Mouse (Mus musculus) midbrain, postnatal 0 days (tissue): ENCODE measurements around the gene Atp6ap2. TPM values are rescaled to one million over a fixed set of nuclear protein-coding genes. Genes with fewer than 3 reads are reported as not detected.

Experiments used
- ATAC-seq: fragments of 200-750 bp; cut with Nextera tagmentation; 2 replicates; pipeline ENCODE4 v1.8.0; 2017; ENCODE audit warnings: moderate number of reproducible peaks, mild to moderate bottlenecking, moderate TSS enrichment, moderate library complexity; ENCODE audit not compliant: low FRiP score
- DNase-seq: peaks from one replicate; pipeline ENCODE4 v3.0.0-alpha.2; 2015; ENCODE audit warnings: low spot score
- H3K27ac ChIP-seq: fragments of 300-500 bp; sonication (generic); 2 replicates; pipeline ENCODE4 v1.5.1; 2014; ENCODE audit warnings: low read depth, mild to moderate bottlenecking, low read length, mixed read lengths
- H3K27me3 ChIP-seq: fragments of 300-500 bp; sonication (generic); 2 replicates; pipeline ENCODE4 v1.6.1; 2014; ENCODE audit warnings: low read length, control low read depth, mixed read lengths; ENCODE audit not compliant: insufficient read depth
- H3K36me3 ChIP-seq: fragments of 300-500 bp; sonication (generic); 2 replicates; pipeline ENCODE4 v1.6.1; 2014; ENCODE audit warnings: low read length, control low read depth, mixed read lengths; ENCODE audit not compliant: insufficient read depth
- H3K4me1 ChIP-seq: fragments of 300-500 bp; sonication (generic); 2 replicates; pipeline ENCODE4 v1.6.1; 2014; ENCODE audit warnings: mild to moderate bottlenecking, control low read depth, antibody characterized with exemption, low read length, mixed read lengths; ENCODE audit not compliant: insufficient read depth
- H3K4me2 ChIP-seq: fragments of 300-500 bp; sonication (generic); 2 replicates; pipeline ENCODE4 v1.6.1; 2014; ENCODE audit warnings: low read depth, mild to moderate bottlenecking, low read length, mixed read lengths; ENCODE audit not compliant: poor library complexity, severe bottlenecking
- H3K4me3 ChIP-seq: fragments of 300-500 bp; sonication (generic); 2 replicates; pipeline ENCODE4 v1.5.1; 2014; ENCODE audit warnings: low read depth, mild to moderate bottlenecking, low read length, moderate library complexity
- H3K9ac ChIP-seq: fragments of 300-500 bp; sonication (generic); replicated peaks from 2 replicates; pipeline ENCODE4 v1.6.1; 2014; ENCODE audit warnings: mild to moderate bottlenecking, low read length, moderate library complexity, mixed read lengths; ENCODE audit not compliant: poor library complexity, severe bottlenecking
- H3K9me3 ChIP-seq: fragments of 300-500 bp; sonication (generic); 2 replicates; pipeline ENCODE4 v1.6.1; 2016; ENCODE audit warnings: low read length, control low read depth
- CTCF ChIP-seq: IDR thresholded peaks from 2 replicates; pipeline ENCODE4 v1.5.1; 2016; ENCODE audit warnings: antibody characterized with exemption, mild to moderate bottlenecking
- WGBS: fragments of 180-500 bp; shearing (Covaris S2); extraction: QIAGEN DNeasy Blood & Tissue Kit; methylation state at CpG from one replicate; pipeline ENCODE4 v1.1.7; 2014; 5-methylcytosine and 5-hydroxymethylcytosine counted together
- polyA plus RNA-seq: library from polyadenylated mRNA; unstranded; fragments of >200 nt; fragmentation: Nextera tagmentation; extraction: Ambion mirVana; gene quantifications from 2 replicates; pipeline ENCODE4 v1.2.1, GENCODE M21; 2015
- total RNA-seq: library from RNA; depleted of rRNA; stranded (reverse); fragments of >200 nt; gene quantifications from 2 replicates; pipeline ENCODE4 v1.2.3, GENCODE M21; 2014; rRNA removed

The Atp6ap2 gene
- total RNA-seq (135 and 177 TPM in 2 replicates), polyA plus RNA-seq (269 and 277 TPM in 2 replicates)

DNA sequence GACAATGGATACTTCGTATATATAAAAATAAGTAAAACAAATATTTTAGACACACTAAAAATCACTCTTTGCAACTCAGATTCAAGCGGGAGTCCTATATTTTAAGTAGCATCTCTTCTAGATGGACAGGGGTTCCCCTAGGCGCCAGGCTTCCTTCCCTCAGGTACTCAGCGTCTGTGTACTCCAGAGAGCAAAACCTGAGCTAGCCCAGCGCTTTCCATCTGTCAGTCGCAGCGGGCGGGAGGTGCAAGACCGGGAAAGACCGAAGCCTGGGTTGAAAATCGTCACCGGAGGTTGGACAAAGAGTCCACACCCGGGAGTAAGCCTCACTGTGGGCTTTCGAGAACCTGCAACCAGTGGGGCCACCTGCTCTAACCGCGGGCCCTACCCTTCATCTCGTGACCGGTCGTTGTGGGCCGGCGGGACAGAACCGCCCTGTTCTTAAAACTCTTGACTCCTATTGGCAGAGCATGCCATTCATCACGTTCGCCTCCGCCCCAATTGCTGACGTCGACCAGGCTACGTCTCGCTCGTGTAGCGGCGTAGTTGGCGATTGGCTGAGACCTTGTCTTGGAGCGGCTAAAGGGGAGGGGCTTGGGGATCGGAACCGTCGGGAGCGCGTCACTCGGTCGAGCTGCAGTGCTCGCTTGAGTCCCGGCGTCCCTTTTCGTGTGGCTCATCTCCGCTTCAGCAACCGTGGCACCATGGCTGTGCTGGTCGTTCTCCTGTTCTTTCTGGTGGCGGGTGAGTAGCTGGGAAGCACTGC is at the start of gene Atp6ap2:
TSS of gene Atp6ap2 (plus strand) at position 610 of the 766 bp plus-strand sequence.
- no peaks in the 10 kb centered on the region for H3K9me3 ChIP-seq
- TF ChIP-seq CTCF: peak; percentile 42
- peak; percentile 96 for DNase-seq
- H3K9ac ChIP-seq: peak within 1 kb of the TSS; percentile 79
- H3K36me3 ChIP-seq: no peaks in the 10 kb centered on the region
- no peaks in the 10 kb centered on the region for H3K4me1 ChIP-seq
- H3K27ac ChIP-seq: peak within 1 kb of the TSS; percentile 87
- WGBS: 19% methylated on average over 49 of the region's 49 CpGs
- no peaks in the 10 kb centered on the region for H3K27me3 ChIP-seq
- H3K4me2 ChIP-seq: peak within 1 kb of the TSS; percentile 43
- peak within 1 kb of the TSS; percentile 58 for H3K4me3 ChIP-seq
- ATAC-seq: peak; percentile 99

DNA sequence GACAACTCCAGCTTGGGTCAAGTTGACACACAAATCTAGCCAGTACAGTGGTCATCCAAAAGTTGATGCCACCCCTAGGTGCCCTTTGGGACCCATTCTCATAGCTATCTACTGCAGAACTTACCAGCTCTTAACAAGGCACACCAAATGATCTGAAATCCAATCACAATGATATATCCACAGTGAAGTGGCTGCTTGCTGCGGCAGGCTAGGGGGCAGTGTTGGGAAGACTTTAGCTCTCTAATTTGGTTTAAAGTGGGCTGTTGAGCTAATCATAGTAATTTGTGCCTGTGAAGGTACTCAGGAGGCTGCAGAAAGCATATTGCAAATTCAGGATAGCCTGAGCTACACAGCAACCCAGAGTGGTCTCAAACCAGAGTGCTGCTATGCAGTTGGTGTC is 43.2 kb upstream of the Atp6ap2 start:
- no peaks in the 10 kb centered on the region for H3K4me1 ChIP-seq
- no peak overlapping the region for H3K27ac ChIP-seq
- no peak overlapping the region for H3K4me2 ChIP-seq
- no peaks in the 10 kb centered on the region for H3K27me3 ChIP-seq
- ATAC-seq (no peak), DNase-seq (no peak)
- no peaks in the 10 kb centered on the region for H3K36me3 ChIP-seq
- no peak overlapping the region for H3K9ac ChIP-seq
- H3K9me3 ChIP-seq: no peaks in the 10 kb centered on the region
- TF ChIP-seq CTCF: 0 out of 2 replicates have a peak, but pooled peaks have one; percentile 7
- H3K4me3 ChIP-seq: no peak overlapping the region
- 67% methylated on average over 1 of the region's 1 CpGs for WGBS

- no peak for TF ChIP-seq CTCF
- WGBS: 74% methylated on average over 7 of the region's 7 CpGs
- ATAC-seq: no peak
These were observed 30.5 kb upstream of the Atp6ap2 start for GRCm38 (mm10) chrX:12557086-12557485.

GRCm38 (mm10) chrX:12571407-12571806 is 16.2 kb upstream of the Atp6ap2 start:
- no peak overlapping the region for H3K4me3 ChIP-seq
- no peaks in the 10 kb centered on the region for H3K4me1 ChIP-seq
- TF ChIP-seq CTCF: no peak
- no peak overlapping the region for H3K9ac ChIP-seq
- no peaks in the 10 kb centered on the region for H3K36me3 ChIP-seq
- no peak overlapping the region for H3K4me2 ChIP-seq
- WGBS: 72% methylated on average over 1 of the region's 1 CpGs
- DNase-seq (no peak), ATAC-seq (no peak)
- H3K9me3 ChIP-seq: no peaks in the 10 kb centered on the region
- H3K27me3 ChIP-seq: no peaks in the 10 kb centered on the region
- H3K27ac ChIP-seq: no peak overlapping the region

More at GRCm38 (mm10) chrX:12557086-12557485, 30.5 kb upstream of the Atp6ap2 start:
- no peak overlapping the region for H3K4me2 ChIP-seq
- H3K9ac ChIP-seq: no peak overlapping the region
- H3K4me1 ChIP-seq: no peaks in the 10 kb centered on the region
- DNase-seq: peak; percentile 39
- no peaks in the 10 kb centered on the region for H3K9me3 ChIP-seq
- no peaks in the 10 kb centered on the region for H3K27me3 ChIP-seq
- H3K36me3 ChIP-seq: no peaks in the 10 kb centered on the region
- H3K27ac ChIP-seq: no peak overlapping the region
- H3K4me3 ChIP-seq: no peak overlapping the region

- Histone ChIP-seq H3K27ac (no peak overlapping the region), H3K36me3 (no peaks in the 10 kb centered on the region), H3K9me3 (no peaks in the 10 kb centered on the region), H3K9ac (no peak overlapping the region), H3K4me2 (no peak overlapping the region), H3K4me1 (no peaks in the 10 kb centered on the region), H3K4me3 (no peak overlapping the region), H3K27me3 (no peaks in the 10 kb centered on the region)
- TF ChIP-seq CTCF: no peak
- WGBS: 65% methylated on average over 3 of the region's 3 CpGs
- no peak for DNase-seq
- ATAC-seq: no peak
These were observed 9.7 kb upstream of the Atp6ap2 start for GRCm38 (mm10) chrX:12577936-12578335.

GRCm38 (mm10) chrX:12578339-12578868 is 9.2 kb upstream of the Atp6ap2 start:
- DNase-seq: no peak
- Histone ChIP-seq H3K4me1 (no peaks in the 10 kb centered on the region), H3K4me3 (no peak overlapping the region), H3K36me3 (no peaks in the 10 kb centered on the region), H3K9ac (no peak overlapping the region), H3K27me3 (no peaks in the 10 kb centered on the region), H3K27ac (no peak overlapping the region), H3K4me2 (no peak overlapping the region), H3K9me3 (no peaks in the 10 kb centered on the region)
- ATAC-seq: no peak
- WGBS: 88% methylated on average over 2 of the region's 2 CpGs
- TF ChIP-seq CTCF: no peak
